Mouse (Mus musculus) megakaryocyte, adult 5-6 weeks (primary cell): ENCODE results near the gene Tmeff2. TPM values are rescaled to one million over a fixed set of nuclear protein-coding genes. Genes with fewer than 3 reads are reported as not detected.

Source experiments
- ATAC-seq: 2 replicates; pipeline ENCODE4 v1.8.0; 2016; ENCODE audit warnings: mild to moderate bottlenecking, inconsistent platforms; ENCODE audit not compliant: poor library complexity, severe bottlenecking
- total RNA-seq, 2 experiments: library from RNA; stranded (forward) in 1 of 2; stranded (reverse) in 1 of 2; fragments of 153-499, 151-499 nt in 1 of 2; fragments of 221-1000, 200-1000 nt in 1 of 2; gene quantifications; 2 replicates each; pipeline versions ENCODE4 v1.2.3 to v1.2.4; 2015 to 2017

The Tmeff2 gene
- total RNA-seq, 2 experiments from 2014 or later: not detected

- no peak for ATAC-seq
These were observed 200.7 kb downstream of the Tmeff2 start for GRCm38 (mm10) chr1:51101034-51101590.

DNA sequence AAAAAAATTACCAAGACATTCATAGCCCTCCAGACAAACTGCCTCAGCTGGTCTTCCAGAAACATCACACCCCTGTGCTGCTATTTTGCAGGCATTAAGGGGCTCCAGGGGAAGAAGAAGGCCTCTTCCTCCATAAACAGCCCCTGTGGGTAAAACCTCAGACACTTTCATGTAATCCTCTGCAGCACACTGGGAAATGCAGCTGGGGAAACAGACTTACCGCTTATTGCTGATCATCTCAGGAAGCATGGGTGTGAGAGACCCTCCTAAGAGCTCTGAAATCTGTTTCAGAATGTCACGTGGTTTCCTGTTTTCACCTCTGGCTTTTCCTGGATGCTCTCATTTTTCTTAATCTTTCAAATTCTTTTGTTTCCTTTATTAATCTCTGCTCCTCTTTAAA lies 204.3 kb downstream of the Tmeff2 start:
- no peak for ATAC-seq

GRCm38 (mm10) chr1:51106401-51106920 lies 206.0 kb downstream of the Tmeff2 start:
- ATAC-seq: no peak

DNA sequence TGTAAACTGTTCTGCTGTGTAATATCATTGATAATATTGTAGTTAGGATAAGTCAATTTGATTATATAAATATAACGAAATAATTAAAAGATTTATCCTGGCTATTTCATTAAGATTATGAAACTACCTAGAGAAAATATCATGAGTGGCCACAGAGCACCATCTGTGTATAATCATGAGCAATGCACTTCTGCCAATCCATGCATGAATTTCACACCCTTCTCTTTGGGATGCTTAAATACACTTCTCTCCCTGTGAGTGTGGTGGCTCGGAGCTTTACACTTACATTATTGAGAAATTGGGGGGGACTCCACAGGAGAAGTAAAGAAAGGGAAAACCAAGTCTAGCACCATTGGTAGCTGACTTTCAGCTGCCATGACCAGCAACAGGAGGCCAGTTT lies 206.9 kb downstream of the Tmeff2 start:
- ATAC-seq: no peak

- ATAC-seq: no peak
These were observed 214.3 kb downstream of the Tmeff2 start for GRCm38 (mm10) chr1:51114721-51115120.

GRCm38 (mm10) chr1:51115761-51116160 lies 215.3 kb downstream of the Tmeff2 start:
- ATAC-seq: no peak

DNA sequence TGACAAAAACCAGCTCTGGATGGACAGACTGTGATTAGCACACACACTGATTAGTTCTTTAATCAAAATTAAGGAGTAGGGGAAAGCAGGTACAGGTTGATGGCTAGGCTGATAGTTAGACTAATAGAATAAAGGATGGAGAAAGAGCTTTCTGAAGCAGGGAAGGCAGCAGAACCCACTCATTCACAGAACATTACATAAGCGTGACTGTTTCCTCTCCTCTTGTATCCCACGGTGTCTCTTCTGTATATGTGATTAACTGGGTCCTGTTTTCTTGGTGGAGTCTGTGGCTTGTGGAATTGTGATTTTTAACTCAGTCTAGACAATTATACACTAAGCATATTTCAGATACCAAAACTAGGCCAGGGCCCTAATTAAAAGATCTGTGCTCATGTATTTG lies 217.4 kb downstream of the Tmeff2 start:
- no peak for ATAC-seq

DNA sequence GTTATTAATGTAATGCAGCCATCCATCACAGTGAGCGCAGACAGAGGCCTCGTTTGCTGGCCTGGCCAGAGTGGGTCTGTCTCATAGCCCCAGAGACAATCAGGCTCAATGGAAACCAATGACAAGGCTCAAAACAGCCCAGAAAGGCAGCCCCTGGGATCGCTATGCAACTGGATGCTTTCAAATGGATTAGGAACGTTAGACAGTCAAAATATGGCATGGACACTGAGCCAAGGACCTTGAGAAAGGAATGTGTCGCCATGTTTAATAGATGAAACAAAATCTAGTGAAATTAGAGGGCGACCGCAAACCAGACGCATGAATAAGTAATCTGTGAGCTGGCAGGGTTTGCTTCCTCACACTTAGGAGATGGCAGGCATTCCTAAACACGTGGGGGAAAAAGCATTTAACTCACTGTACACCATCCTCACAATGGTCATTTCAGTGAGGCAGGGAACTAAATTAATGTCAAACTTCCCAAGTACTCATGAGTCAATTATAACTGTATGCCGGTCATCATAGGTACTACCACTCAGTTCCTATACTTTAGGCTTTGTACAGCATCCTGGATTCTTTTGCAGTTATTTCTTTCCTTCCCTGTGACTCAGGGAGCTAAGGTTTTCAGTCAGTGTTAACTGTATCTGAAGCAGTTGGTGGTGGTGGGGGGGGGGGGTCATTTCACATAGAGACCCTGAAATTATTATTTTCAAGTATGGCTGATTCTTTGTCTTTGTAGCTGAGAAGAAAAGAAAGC lies 225.4 kb downstream of the Tmeff2 start:
- ATAC-seq: no peak

- no peak for ATAC-seq
These were observed 225.9 kb downstream of the Tmeff2 start for GRCm38 (mm10) chr1:51126425-51126765.

- no peak for ATAC-seq
These were observed 236.3 kb downstream of the Tmeff2 start for GRCm38 (mm10) chr1:51136792-51137191.

GRCm38 (mm10) chr1:51139605-51140004 lies 239.2 kb downstream of the Tmeff2 start:
- ATAC-seq: no peak

GRCm38 (mm10) chr1:51141381-51141780 lies 240.9 kb downstream of the Tmeff2 start:
- ATAC-seq: no peak

DNA sequence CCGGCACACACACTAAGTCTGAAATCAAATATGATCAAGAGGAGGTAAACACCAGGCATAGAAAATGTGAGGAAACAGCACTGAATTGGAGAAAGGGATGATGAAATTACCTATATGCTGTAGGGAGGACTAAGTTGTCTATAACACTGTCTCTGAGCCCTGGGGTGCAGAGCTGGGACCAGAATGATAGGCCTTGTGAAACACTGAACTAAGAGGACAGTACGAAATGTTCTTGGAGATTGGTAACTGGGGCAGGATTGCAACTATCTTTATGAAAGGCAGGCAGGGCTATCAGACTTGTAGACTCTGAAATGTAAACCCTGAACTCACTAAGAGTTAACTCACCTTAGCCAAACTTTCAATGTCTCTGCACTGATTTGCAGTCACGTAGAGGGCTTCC lies 242.3 kb downstream of the Tmeff2 start:
- ATAC-seq: no peak

- no peak for ATAC-seq
These were observed 245.2 kb downstream of the Tmeff2 start for GRCm38 (mm10) chr1:51145693-51146092.

DNA sequence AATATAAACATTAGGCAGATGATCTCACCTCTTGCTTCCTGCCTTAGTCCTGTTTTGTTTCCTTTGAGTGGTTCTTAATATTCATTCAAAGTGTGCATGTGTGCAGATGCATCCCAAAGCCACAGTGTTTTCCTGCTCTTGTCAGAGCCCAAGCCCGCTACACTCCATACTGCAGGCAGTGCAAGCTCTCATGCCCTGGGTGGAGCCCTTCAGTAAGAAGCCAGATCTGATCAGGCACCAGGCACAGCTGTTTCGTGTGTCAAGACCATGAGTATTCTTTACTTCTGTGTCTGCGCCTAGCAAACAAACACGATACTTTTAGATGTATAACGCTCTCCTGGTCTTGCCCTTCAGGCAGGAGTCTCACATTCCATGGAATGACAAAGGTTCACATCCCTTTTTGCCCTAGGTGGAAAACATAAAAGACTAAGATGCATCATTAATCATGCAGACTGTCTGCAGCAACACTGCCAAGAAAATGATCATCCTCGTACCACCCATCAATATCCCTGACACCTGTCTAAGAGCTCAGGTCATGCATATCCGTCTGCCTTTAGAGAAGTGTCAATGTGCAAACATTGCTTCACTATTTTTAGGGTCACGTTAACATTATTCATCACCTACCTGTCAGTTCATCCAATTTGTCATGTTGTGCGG lies 248.2 kb downstream of the Tmeff2 start:
- ATAC-seq: no peak

GRCm38 (mm10) chr1:51149488-51149887 lies 249.0 kb downstream of the Tmeff2 start:
- no peak for ATAC-seq

DNA sequence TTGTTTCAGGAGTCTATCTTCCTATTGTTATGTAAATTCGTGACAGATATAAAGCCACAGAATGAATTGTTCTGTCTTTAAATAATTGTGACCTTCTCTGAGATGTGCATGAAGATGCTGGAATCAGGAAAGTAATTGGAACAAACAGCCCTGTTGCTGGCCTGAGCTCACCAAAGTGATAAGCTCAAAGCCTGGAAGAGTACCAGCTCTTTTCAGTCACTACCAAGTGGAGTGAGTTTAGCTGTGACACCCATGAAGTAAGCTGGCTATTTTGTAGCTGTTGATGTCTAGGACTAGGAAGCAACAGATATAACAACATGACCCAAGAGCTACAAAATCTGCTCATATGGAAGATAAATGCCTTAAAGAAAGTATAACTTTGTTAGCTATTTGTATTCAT lies 249.4 kb downstream of the Tmeff2 start:
- no peak for ATAC-seq

DNA sequence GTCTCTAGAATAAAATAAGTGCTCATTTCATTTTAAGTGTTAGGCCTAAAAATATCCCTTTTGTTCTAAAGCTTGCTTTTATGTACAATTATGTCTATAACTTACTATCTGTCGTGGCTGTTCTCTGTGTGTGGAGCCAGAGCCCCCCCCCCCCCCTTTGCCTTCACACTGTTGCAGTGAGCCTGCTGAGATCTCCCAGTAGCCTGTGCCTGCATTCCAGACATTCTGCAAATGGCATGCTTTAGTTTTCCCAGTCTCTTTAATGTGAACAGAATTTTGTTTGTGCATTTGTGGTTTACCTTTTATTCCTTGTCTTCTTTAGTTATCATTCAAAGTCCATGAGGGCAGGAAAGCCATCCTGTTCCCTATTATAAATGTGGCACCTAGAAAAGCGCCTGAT lies 251.6 kb downstream of the Tmeff2 start:
- ATAC-seq: no peak

- ATAC-seq: no peak
These were observed 252.4 kb downstream of the Tmeff2 start for GRCm38 (mm10) chr1:51152856-51153255.

DNA sequence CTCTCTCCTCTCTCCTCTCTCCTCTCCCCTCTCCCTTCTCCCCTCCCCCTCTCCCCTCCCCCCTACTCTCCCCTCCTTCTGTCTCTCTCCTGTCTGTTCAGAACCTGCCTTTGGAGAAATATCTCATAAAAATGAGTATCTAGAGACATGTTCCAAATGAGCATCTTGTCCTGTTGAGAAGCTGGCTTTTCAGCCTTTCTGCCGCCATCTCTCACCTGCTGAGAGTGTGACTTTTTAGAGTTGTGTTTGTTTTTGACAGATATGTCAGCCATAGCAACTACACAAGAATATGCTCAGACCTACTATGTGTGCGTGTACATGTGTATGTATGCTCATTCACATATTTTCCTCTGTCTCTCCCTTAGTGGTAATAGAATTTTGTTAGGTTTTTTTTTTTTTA lies 283.8 kb downstream of the Tmeff2 start:
- ATAC-seq: no peak

DNA sequence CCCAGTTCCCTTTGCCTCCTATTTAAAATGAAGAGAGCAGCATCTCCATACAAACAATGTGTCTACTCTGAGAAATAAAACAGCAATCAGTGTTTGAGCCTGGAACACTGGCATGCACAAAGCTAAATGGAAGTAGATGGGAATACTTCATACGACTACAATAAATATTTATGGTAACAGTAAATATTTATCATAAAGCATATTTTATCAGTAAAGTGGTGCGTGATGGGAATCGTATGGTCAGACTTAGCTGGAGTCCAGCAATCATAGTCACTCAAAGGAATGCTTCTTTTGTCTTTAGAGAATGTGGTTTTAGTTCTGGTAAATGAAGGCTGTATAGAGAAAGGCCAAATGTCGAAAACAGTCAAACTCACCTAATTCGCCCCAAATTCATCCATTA lies 288.6 kb downstream of the Tmeff2 start:
- ATAC-seq: no peak

- no peak for ATAC-seq
These were observed 290.8 kb downstream of the Tmeff2 start for GRCm38 (mm10) chr1:51191253-51191652.
